Mouse (Mus musculus) thymus, adult 18-20 months (tissue): Measurements from ENCODE around the gene Plpp2.

Source experiments
- DNase-seq, 2 experiments: peaks; one replicate each; pipeline ENCODE4 v3.0.0; 2022; ENCODE audit warnings: mixed read lengths in 2 of 2

Plpp2 gene

GRCm38 (mm10) chr10:79527453-79527845 is 6.1 kb downstream of the Plpp2 start:
- no peak for DNase-seq

GRCm38 (mm10) chr10:79526661-79527452 is 6.7 kb downstream of the Plpp2 start:
- no peak for DNase-seq

GRCm38 (mm10) chr10:79525456-79526325 is 7.9 kb downstream of the Plpp2 start:
- no peak for DNase-seq

GRCm38 (mm10) chr10:79524433-79524832 is 9.2 kb downstream of the Plpp2 start:
- DNase-seq, result no peak

- no peak for DNase-seq
Measured at GRCm38 (mm10) chr10:79506709-79507108, 26.9 kb downstream of the Plpp2 start.

GRCm38 (mm10) chr10:79502830-79503644 is 30.6 kb downstream of the Plpp2 start:
- no peak for DNase-seq

- DNase-seq, result no peak
Measured at GRCm38 (mm10) chr10:79496701-79497288, 36.8 kb downstream of the Plpp2 start.

- no peak for DNase-seq
Measured at GRCm38 (mm10) chr10:79495886-79496285, 37.7 kb downstream of the Plpp2 start.
